Mouse (Mus musculus): ENCODE measurements around the gene Mfsd14b. TPM values are rescaled to one million over a fixed set of nuclear protein-coding genes. Genes with fewer than 3 reads are reported as not detected.

Gene Mfsd14b
- 10 to 100 TPM; 47.4 to 49.1 TPM for total RNA-seq (2021)
- long read RNA-seq, experiment 1, transcript Mfsd14b-203 (12 exons, 3,832 nt): major isoform, 27 of 42 reads
- long read RNA-seq, experiment 1, partial matches to known transcripts: 2 of 42 reads
- long read RNA-seq, experiment 1, other reads (novel, unspliced or antisense): 12 of 42 reads
- long read RNA-seq, experiment 2, transcript Mfsd14b-203 (12 exons, 3,832 nt): major isoform, 91 of 119 reads
- long read RNA-seq, experiment 2, partial matches to known transcripts: 3 of 119 reads
- long read RNA-seq, experiment 2, other reads (novel, unspliced or antisense): 25 of 119 reads

- peak; percentile 70 to 80 for DNase-seq (ENCODE audit: low spot score in 2 of 2)
Measured at GRCm38 (mm10) chr13:65112459-65113110, at the start of gene Mfsd14b. Gene Mfsd14b, minus strand, starts transcription at chr13:65112975.

- no peak for DNase-seq (ENCODE audit: low spot score in 2 of 2)
Measured at GRCm38 (mm10) chr13:65149940-65150339, 37.2 kb upstream of the Mfsd14b start, which contains the start of gene Olfr466. Gene Olfr466, plus strand, starts transcription at chr13:65150240.

GRCm38 (mm10) chr13:65137789-65138188 lies 25.0 kb upstream of the Mfsd14b start, which contains the start of gene Olfr465-ps1:
Gene Olfr465-ps1, plus strand, starts transcription at chr13:65138089.
- DNase-seq (ENCODE audit: low spot score in 2 of 2): no peak

GRCm38 (mm10) chr13:65127063-65127847 lies 14.5 kb upstream of the Mfsd14b start:
- DNase-seq (ENCODE audit: low spot score in 2 of 2): no peak

GRCm38 (mm10) chr13:65122111-65122510 lies 9.3 kb upstream of the Mfsd14b start:
- DNase-seq (ENCODE audit: low spot score in 2 of 2): no peak

GRCm38 (mm10) chr13:65120984-65121383 lies 8.2 kb upstream of the Mfsd14b start:
- DNase-seq (ENCODE audit: low spot score in 2 of 2): no peak

GRCm38 (mm10) chr13:65113239-65113638 lies 464 bp upstream of the Mfsd14b start:
- DNase-seq (ENCODE audit: low spot score in 2 of 2): no peak

GRCm38 (mm10) chr13:65111961-65112360 lies 814 bp downstream of the Mfsd14b start:
- no peak for DNase-seq (ENCODE audit: low spot score in 2 of 2)

- no peak for DNase-seq (ENCODE audit: low spot score in 2 of 2)
Measured at GRCm38 (mm10) chr13:65101232-65101631, 11.5 kb downstream of the Mfsd14b start.

- DNase-seq (ENCODE audit: low spot score in 2 of 2): no peak
Measured at GRCm38 (mm10) chr13:65100678-65101077, 12.1 kb downstream of the Mfsd14b start.

- DNase-seq (ENCODE audit: low spot score in 2 of 2): no peak
Measured at GRCm38 (mm10) chr13:65097018-65097417, 15.8 kb downstream of the Mfsd14b start.

- no peak for DNase-seq (ENCODE audit: low spot score in 2 of 2)
Measured at GRCm38 (mm10) chr13:65095923-65096322, 16.9 kb downstream of the Mfsd14b start.

- no peak for DNase-seq (ENCODE audit: low spot score in 2 of 2)
Measured at GRCm38 (mm10) chr13:65069969-65070368, 42.8 kb downstream of the Mfsd14b start.

- no peak for DNase-seq (ENCODE audit: low spot score in 2 of 2)
Measured at GRCm38 (mm10) chr13:65052660-65053059, 60.1 kb downstream of the Mfsd14b start, which contains the start of gene Prss47. Gene Prss47, minus strand, starts transcription at chr13:65052760.

- DNase-seq (ENCODE audit: low spot score in 2 of 2): no peak
Measured at GRCm38 (mm10) chr13:65035057-65035456, 77.7 kb downstream of the Mfsd14b start.

GRCm38 (mm10) chr13:65032758-65033157 lies 80.0 kb downstream of the Mfsd14b start, which contains the start of gene Spata31d1c:
Gene Spata31d1c, plus strand, starts transcription at chr13:65033058.
- DNase-seq (ENCODE audit: low spot score in 2 of 2): no peak

Other genes starting within 250 kb of the Mfsd14b start
- gene Cntnap3, start 209.0 kb downstream of the Mfsd14b start, total RNA-seq (2021): under 1 TPM; 0.28 TPM
- not detected for gene Spata31, start 195.6 kb downstream of the Mfsd14b start, total RNA-seq (2021)
- not detected for gene Spata31d1c, start 79.9 kb downstream of the Mfsd14b start, total RNA-seq (2021)
- not detected for gene Prss47, start 60.2 kb downstream of the Mfsd14b start, total RNA-seq (2021)
- gene Olfr465-ps1, start 25.1 kb upstream of the Mfsd14b start, total RNA-seq (2021): not detected
- not detected for gene Olfr466, start 37.3 kb upstream of the Mfsd14b start, total RNA-seq (2021)
- gene Nlrp4f, start 93.0 kb upstream of the Mfsd14b start, total RNA-seq (2021): under 1 TPM in 1 of 2 experiments, not detected in 1; 0.39 TPM
- not detected for gene Gm10775, start 146.6 kb upstream of the Mfsd14b start, total RNA-seq (2021)
- 10 to 100 TPM; 41.4 to 45.7 TPM for gene Zfp369, start 165.8 kb upstream of the Mfsd14b start, total RNA-seq (2021)

All from adrenal gland, postnatal 4 days (tissue).